Mouse (Mus musculus) thymus, adult 18-20 months (tissue): ENCODE data around the gene Zbtb16.

Experiments
- DNase-seq, 2 experiments: peaks; one replicate each; pipeline ENCODE4 v3.0.0; 2022; ENCODE audit warnings: mixed read lengths in 2 of 2

Zbtb16 gene

GRCm38 (mm10) chr9:48661225-48662023 lies 174.6 kb downstream of the Zbtb16 start:
- no peak for DNase-seq

- DNase-seq, result no peak
These were observed 180.4 kb downstream of the Zbtb16 start for GRCm38 (mm10) chr9:48655525-48656169.

- no peak for DNase-seq
These were observed 181.3 kb downstream of the Zbtb16 start for GRCm38 (mm10) chr9:48654730-48655129.

GRCm38 (mm10) chr9:48653399-48654070 lies 182.5 kb downstream of the Zbtb16 start:
- DNase-seq, result no peak

- no peak for DNase-seq
These were observed 184.0 kb downstream of the Zbtb16 start for GRCm38 (mm10) chr9:48652026-48652425.

- DNase-seq, result no peak
These were observed 185.2 kb downstream of the Zbtb16 start for GRCm38 (mm10) chr9:48650846-48651245.

GRCm38 (mm10) chr9:48649851-48650685 lies 186.0 kb downstream of the Zbtb16 start:
- DNase-seq, result peak in 1 of 2 experiments; percentile 24

GRCm38 (mm10) chr9:48649098-48649766 lies 186.8 kb downstream of the Zbtb16 start:
- DNase-seq, result peak in 1 of 2 experiments; percentile 8

GRCm38 (mm10) chr9:48648285-48649097 lies 187.5 kb downstream of the Zbtb16 start:
- no peak for DNase-seq

GRCm38 (mm10) chr9:48647648-48648284 lies 188.3 kb downstream of the Zbtb16 start:
- DNase-seq, result no peak

- no peak for DNase-seq
These were observed 189.0 kb downstream of the Zbtb16 start for GRCm38 (mm10) chr9:48646781-48647647.

GRCm38 (mm10) chr9:48646251-48646650 lies 189.8 kb downstream of the Zbtb16 start:
- peak in 1 of 2 experiments; percentile 40 for DNase-seq

- no peak for DNase-seq
These were observed 190.3 kb downstream of the Zbtb16 start for GRCm38 (mm10) chr9:48645648-48646126.

- DNase-seq, result no peak
These were observed 190.9 kb downstream of the Zbtb16 start for GRCm38 (mm10) chr9:48644926-48645647.

- no peak for DNase-seq
These were observed 191.6 kb downstream of the Zbtb16 start for GRCm38 (mm10) chr9:48644376-48644775.

GRCm38 (mm10) chr9:48641636-48642035 lies 194.4 kb downstream of the Zbtb16 start:
- no peak for DNase-seq

GRCm38 (mm10) chr9:48640881-48641280 lies 195.1 kb downstream of the Zbtb16 start:
- no peak for DNase-seq

- no peak for DNase-seq
These were observed 197.7 kb downstream of the Zbtb16 start for GRCm38 (mm10) chr9:48638176-48638803.
